Mouse (Mus musculus) midbrain, postnatal 0 days (tissue): Measurements from ENCODE around the gene Ppil1. TPM values are rescaled to one million over a fixed set of nuclear protein-coding genes. Genes with fewer than 3 reads are reported as not detected.

Experiments
- ATAC-seq: fragments of 200-750 bp; cut with Nextera tagmentation; 2 replicates; pipeline ENCODE4 v1.8.0; 2017; ENCODE audit warnings: moderate number of reproducible peaks, mild to moderate bottlenecking, moderate TSS enrichment, moderate library complexity; ENCODE audit not compliant: low FRiP score
- DNase-seq: peaks from one replicate; pipeline ENCODE4 v3.0.0-alpha.2; 2015; ENCODE audit warnings: low spot score
- H3K27ac ChIP-seq: fragments of 300-500 bp; sonication (generic); 2 replicates; pipeline ENCODE4 v1.5.1; 2014; ENCODE audit warnings: low read depth, mild to moderate bottlenecking, low read length, mixed read lengths
- H3K27me3 ChIP-seq: fragments of 300-500 bp; sonication (generic); 2 replicates; pipeline ENCODE4 v1.6.1; 2014; ENCODE audit warnings: low read length, control low read depth, mixed read lengths; ENCODE audit not compliant: insufficient read depth
- H3K36me3 ChIP-seq: fragments of 300-500 bp; sonication (generic); 2 replicates; pipeline ENCODE4 v1.6.1; 2014; ENCODE audit warnings: low read length, control low read depth, mixed read lengths; ENCODE audit not compliant: insufficient read depth
- H3K4me1 ChIP-seq: fragments of 300-500 bp; sonication (generic); 2 replicates; pipeline ENCODE4 v1.6.1; 2014; ENCODE audit warnings: mild to moderate bottlenecking, control low read depth, antibody characterized with exemption, low read length, mixed read lengths; ENCODE audit not compliant: insufficient read depth
- H3K4me2 ChIP-seq: fragments of 300-500 bp; sonication (generic); 2 replicates; pipeline ENCODE4 v1.6.1; 2014; ENCODE audit warnings: low read depth, mild to moderate bottlenecking, low read length, mixed read lengths; ENCODE audit not compliant: poor library complexity, severe bottlenecking
- H3K4me3 ChIP-seq: fragments of 300-500 bp; sonication (generic); 2 replicates; pipeline ENCODE4 v1.5.1; 2014; ENCODE audit warnings: low read depth, mild to moderate bottlenecking, low read length, moderate library complexity
- H3K9ac ChIP-seq: fragments of 300-500 bp; sonication (generic); replicated peaks from 2 replicates; pipeline ENCODE4 v1.6.1; 2014; ENCODE audit warnings: mild to moderate bottlenecking, low read length, moderate library complexity, mixed read lengths; ENCODE audit not compliant: poor library complexity, severe bottlenecking
- H3K9me3 ChIP-seq: fragments of 300-500 bp; sonication (generic); 2 replicates; pipeline ENCODE4 v1.6.1; 2016; ENCODE audit warnings: low read length, control low read depth
- CTCF ChIP-seq: IDR thresholded peaks from 2 replicates; pipeline ENCODE4 v1.5.1; 2016; ENCODE audit warnings: antibody characterized with exemption, mild to moderate bottlenecking
- WGBS: fragments of 180-500 bp; shearing (Covaris S2); extraction: QIAGEN DNeasy Blood & Tissue Kit; methylation state at CpG from one replicate; pipeline ENCODE4 v1.1.7; 2014; 5-methylcytosine and 5-hydroxymethylcytosine counted together
- polyA plus RNA-seq: library from polyadenylated mRNA; unstranded; fragments of >200 nt; fragmentation: Nextera tagmentation; extraction: Ambion mirVana; gene quantifications from 2 replicates; pipeline ENCODE4 v1.2.1, GENCODE M21; 2015
- total RNA-seq: library from RNA; depleted of rRNA; stranded (reverse); fragments of >200 nt; gene quantifications from 2 replicates; pipeline ENCODE4 v1.2.3, GENCODE M21; 2014; rRNA removed

The Ppil1 gene
- total RNA-seq (70.3 and 77.9 TPM in 2 replicates), polyA plus RNA-seq (95.7 and 103 TPM in 2 replicates)

DNA sequence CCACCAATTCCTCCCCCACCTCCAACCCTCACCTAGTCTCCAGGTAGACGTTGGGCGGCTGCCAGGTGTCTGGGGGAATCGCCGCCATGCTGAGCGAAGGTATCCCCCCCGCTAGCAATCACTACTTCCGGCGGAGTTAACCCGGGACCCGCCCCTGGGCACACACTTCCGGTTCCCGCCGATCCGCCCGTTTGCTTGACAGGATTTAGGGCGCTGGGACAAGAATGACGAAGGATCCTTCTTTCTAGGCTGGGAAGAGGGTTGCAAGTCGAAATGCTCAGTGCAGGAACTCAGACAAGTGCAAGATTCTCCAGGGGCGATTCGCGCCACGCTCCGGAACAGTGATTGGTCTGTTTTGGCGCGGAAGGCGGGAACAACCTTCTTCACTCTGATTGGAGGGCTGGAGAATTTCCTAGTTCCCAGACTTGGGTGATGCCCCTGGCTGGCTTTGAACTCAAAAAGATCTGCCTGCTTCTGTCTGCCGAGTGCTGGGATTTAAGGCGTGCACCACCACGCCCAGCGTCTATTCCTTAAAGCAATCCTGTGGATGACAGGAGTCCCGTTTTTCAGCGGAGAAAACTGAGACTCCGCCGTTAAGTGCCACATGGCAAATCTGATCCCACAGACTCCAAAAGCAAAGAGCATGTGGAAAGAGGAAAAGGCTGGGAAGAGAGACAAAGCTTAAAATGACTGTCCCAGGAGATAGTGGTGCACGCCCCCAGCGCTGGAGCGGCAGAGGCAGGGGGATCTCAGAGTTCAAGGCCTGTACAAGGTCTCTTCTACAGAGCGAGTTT lies at the start of gene Ppil1:
Ppil1 (minus strand) TSS at position 347 of the 794 bp plus-strand sequence.
- 7% methylated on average over 38 of the region's 38 CpGs for WGBS
- Histone ChIP-seq H3K36me3 (peaks cover 4% of the 10 kb centered on the region; the same call in 1 of the 2 replicates), H3K9ac (peak within 1 kb of the TSS; percentile 79), H3K4me2 (peak within 1 kb of the TSS; percentile 63), H3K4me3 (peak within 1 kb of the TSS; percentile 75), H3K4me1 (peaks cover 8% of the 10 kb centered on the region; the same call in 1 of the 2 replicates), H3K27me3 (no peaks in the 10 kb centered on the region), H3K27ac (peak within 1 kb of the TSS; percentile 93), H3K9me3 (no peaks in the 10 kb centered on the region)
- no peak for TF ChIP-seq CTCF
- peak; percentile 78 for ATAC-seq
- peak; percentile 84 for DNase-seq

DNA sequence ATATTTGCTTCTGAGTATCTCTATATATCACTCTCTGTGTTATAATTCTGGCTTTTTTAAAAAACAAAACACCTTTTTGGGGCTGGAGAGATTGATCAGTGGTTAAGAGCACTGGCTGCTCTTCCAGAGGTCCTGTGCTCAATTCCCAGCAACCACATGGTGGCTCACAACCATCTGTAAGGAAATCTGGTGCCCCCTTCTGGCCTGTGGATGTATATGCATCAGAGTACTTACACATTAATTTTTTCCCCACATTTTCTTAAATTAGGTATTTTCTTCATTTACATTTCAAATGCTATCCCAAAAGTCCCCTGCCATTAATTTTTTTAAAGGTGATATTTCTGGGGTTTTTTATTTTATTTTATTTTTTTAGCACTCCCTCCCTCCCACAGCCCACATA lies 49.3 kb upstream of the Ppil1 start:
- no peaks in the 10 kb centered on the region for H3K36me3 ChIP-seq
- H3K9me3 ChIP-seq: no peaks in the 10 kb centered on the region
- H3K27ac ChIP-seq: no peak overlapping the region
- no peak overlapping the region for H3K9ac ChIP-seq
- ATAC-seq: no peak
- H3K4me3 ChIP-seq: no peak overlapping the region
- no peaks in the 10 kb centered on the region for H3K27me3 ChIP-seq
- H3K4me1 ChIP-seq: no peaks in the 10 kb centered on the region
- H3K4me2 ChIP-seq: no peak overlapping the region
- DNase-seq: no peak
- TF ChIP-seq CTCF: peak; percentile 31; the same call in 1 of the 2 replicates

DNA sequence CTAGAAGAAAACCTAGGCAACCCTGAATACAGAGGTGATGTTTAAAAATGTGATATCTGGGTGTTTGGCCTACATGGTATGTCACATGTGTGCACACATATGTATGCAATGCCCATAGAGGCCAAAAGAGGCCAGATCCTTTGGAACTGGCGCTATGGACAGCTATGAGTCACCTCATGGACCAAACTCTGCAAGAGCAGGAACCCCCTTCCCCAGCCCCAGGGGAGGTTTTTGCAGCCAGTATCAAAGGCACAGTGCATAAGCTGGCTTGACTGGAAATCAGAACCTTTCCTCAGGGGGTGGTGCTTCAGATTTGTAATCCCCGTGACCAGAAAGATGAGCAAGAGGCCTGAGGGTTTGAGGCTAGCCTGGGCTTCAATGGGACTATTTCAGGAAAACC lies 48.1 kb upstream of the Ppil1 start:
- Histone ChIP-seq H3K9me3 (no peaks in the 10 kb centered on the region), H3K4me1 (no peaks in the 10 kb centered on the region), H3K36me3 (no peaks in the 10 kb centered on the region), H3K4me2 (no peak overlapping the region), H3K27me3 (no peaks in the 10 kb centered on the region), H3K9ac (no peak overlapping the region), H3K4me3 (no peak overlapping the region), H3K27ac (no peak overlapping the region)
- DNase-seq (no peak), ATAC-seq (no peak)
- 78% methylated on average over 2 of the region's 2 CpGs for WGBS
- no peak for TF ChIP-seq CTCF

DNA sequence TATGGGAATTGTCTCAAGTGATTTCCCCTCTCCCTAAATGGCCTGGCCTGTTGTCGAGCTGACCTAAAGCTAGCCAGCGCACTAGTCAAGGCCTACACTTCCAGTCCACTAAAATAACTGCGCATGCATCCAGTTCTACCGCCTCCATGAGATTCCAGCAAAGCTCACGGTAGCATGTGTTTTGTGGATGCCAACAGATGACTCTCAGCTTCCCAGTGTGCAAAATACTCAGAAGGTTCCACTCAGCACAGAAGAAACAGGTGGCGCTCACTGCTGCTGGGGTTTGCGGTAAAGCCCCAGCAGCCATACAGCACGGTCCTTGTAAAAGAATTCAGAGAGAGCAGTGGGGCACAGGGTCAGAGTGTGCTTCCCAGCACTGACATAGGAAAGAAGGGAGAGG lies 47.6 kb upstream of the Ppil1 start:
- 88% methylated on average over 8 of the region's 8 CpGs for WGBS
- no peak for DNase-seq

DNA sequence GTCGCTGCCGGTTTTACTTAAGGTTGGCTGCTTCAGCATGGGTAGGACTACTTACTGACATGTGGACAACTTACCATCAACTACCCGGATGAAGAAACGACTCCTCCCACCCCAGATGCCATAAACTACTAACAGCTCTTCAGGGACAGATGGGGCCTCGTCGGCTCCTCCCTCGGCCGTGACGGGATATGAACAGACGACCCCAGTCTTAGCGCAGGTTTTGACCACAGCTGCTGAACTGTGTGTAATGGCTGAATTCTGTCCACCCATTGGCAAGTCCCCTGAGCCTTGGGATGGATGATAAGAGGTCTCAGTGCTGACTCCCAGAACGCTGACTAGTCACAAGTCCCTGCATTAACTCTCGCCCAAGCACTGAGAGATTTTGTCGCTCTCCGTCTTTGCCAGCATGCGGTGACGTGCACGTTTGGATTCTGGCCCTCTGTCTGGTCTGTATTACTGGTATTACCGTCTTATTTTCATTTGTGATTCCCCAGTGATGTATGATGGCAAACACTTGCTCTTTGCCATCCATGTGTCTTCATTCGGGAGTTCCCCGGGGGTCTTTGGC lies 46.2 kb upstream of the Ppil1 start:
- Histone ChIP-seq H3K4me1 (no peaks in the 10 kb centered on the region), H3K27me3 (no peaks in the 10 kb centered on the region), H3K36me3 (no peaks in the 10 kb centered on the region), H3K4me2 (no peak overlapping the region), H3K27ac (no peak overlapping the region), H3K9ac (no peak overlapping the region), H3K4me3 (no peak overlapping the region), H3K9me3 (no peaks in the 10 kb centered on the region)
- ATAC-seq (no peak), DNase-seq (no peak)
- 86% methylated on average over 21 of the region's 21 CpGs for WGBS
- no peak for TF ChIP-seq CTCF

More for the DNA sequence above, 47.6 kb upstream of the Ppil1 start:
- TF ChIP-seq CTCF: no peak
- no peaks in the 10 kb centered on the region for H3K36me3 ChIP-seq
- no peaks in the 10 kb centered on the region for H3K9me3 ChIP-seq
- H3K4me1 ChIP-seq: no peaks in the 10 kb centered on the region
- H3K4me3 ChIP-seq: no peak overlapping the region
- no peaks in the 10 kb centered on the region for H3K27me3 ChIP-seq
- no peak for ATAC-seq
- H3K4me2 ChIP-seq: no peak overlapping the region
- H3K9ac ChIP-seq: no peak overlapping the region
- H3K27ac ChIP-seq: no peak overlapping the region

DNA sequence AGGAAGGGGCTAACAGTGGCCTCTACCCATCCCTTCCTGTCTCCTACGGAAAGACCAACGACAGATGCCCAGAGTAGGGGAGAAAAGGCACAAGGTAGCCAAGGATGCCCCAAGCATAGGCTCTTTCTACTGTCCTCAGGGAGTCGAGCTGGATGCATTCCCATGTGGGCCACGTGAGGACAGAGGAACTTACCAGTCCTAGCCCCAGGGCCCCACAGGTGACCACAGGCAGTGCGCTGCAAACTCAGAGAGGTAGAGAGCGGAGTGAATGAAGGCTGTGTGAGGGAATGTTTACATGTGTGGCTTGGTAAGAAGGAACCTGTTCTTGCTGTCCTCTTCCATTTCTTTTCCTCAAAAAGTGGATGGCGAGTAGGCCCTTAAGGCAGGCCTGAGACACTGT lies 41.9 kb upstream of the Ppil1 start:
- ATAC-seq (no peak), DNase-seq (no peak)
- TF ChIP-seq CTCF: no peak
- peaks cover 11% of the 10 kb centered on the region for H3K36me3 ChIP-seq
- no peaks in the 10 kb centered on the region for H3K9me3 ChIP-seq
- no peak overlapping the region for H3K9ac ChIP-seq
- H3K4me2 ChIP-seq: no peak overlapping the region
- no peak overlapping the region for H3K4me3 ChIP-seq
- no peaks in the 10 kb centered on the region for H3K4me1 ChIP-seq
- no peaks in the 10 kb centered on the region for H3K27me3 ChIP-seq
- WGBS: 65% methylated on average over 7 of the region's 7 CpGs
- no peak overlapping the region for H3K27ac ChIP-seq
